22 mouse cellular contexts compared by ENCODE assay signal in the genomic region with DNA sequence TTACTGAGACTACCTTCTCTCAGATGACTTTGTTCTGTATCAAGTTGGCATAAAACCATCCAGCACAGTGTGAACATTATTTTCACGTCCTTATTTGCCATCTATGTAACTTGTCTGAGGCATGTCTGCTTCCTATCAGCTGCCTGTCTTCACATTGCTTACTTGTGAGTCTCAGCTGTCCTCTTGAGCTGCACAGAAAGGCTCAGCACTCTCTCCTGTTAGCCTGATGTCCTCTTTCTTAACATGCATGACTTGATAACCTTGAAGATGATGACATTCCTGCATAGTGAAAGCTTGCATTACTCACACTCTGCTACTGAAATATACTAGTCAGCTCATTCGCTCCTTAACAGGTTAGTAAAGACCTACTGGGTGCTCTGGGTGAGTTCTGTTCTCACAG. TPM values are rescaled to one million over a fixed set of nuclear protein-coding genes. Genes with fewer than 3 reads are reported as not detected.
DNase-seq lines count a peak whose midpoint lies in the region; ATAC-seq lines count a peak whose summit lies in the region.
"Had no signal": no experiment of that assay in that cellular context is flagged by ENCODE, and none has a peak within 500 bp of the region (broad histone marks: within the 10 kb centered on the region; RNA-seq: fewer than 3 reads in every experiment).

No protein-coding gene starts in this region.

- no peak for ATAC-seq in heart, embryonic 12.5 days (ENCODE audit: insufficient number of reproducible peaks, low FRiP score)
- ATAC-seq in hindbrain, embryonic 15.5 days (ENCODE audit: low FRiP score, low read depth): no peak
- 0 out of 2 replicates have a peak, but pooled peaks have one; percentile 4 for ATAC-seq in monocyte, adult 5-6 weeks (replicated peaks; ENCODE audit: insufficient number of reproducible peaks, low FRiP score, low TSS enrichment, poor library complexity, severe bottlenecking)
- ATAC-seq in midbrain, embryonic 15.5 days (replicated peaks): no peak

- H3K4me2 ChIP-seq in heart, embryonic 12.5 days: 0 out of 2 replicates have a peak overlapping the region, but pooled peaks have one; percentile 15
- H3K4me2 ChIP-seq in hindbrain, embryonic 15.5 days: no peak overlapping the region
- no peak overlapping the region for H3K4me2 ChIP-seq in midbrain, embryonic 15.5 days
- H3K4me2 ChIP-seq: hindbrain, embryonic 12.5 days; liver, embryonic 15.5 days; lung, embryonic 15.5 days; midbrain, embryonic 11.5 days had no signal

- WGBS in heart, embryonic 12.5 days: 20% methylated on average over 2 of the region's 2 CpGs
- 90% methylated on average over 2 of the region's 2 CpGs for whole genome bisulfite sequencing in hindbrain, embryonic 15.5 days
- 86% methylated on average over 2 of the region's 2 CpGs for WGBS in hindbrain, embryonic 10.5 days
- WGBS in midbrain, embryonic 15.5 days: 88% methylated on average over 2 of the region's 2 CpGs

- DNase-seq in heart, postnatal 14 days: no peak
- no peak for DNase-seq in hindbrain, embryonic 10.5 days (ENCODE audit: low spot score)
- peak; percentile 45 for DNase-seq in Muller cell, postnatal 12 days (ENCODE audit: inconsistent ontology term)
- DNase-seq: adrenal gland, postnatal 36 days; cerebellum, adult 11 months; cerebellum, adult 9-11 months; kidney, adult 18-20 months; liver; lung, postnatal 4 days; right cerebral cortex, postnatal 14 days had no signal

- no peaks in the 10 kb centered on the region for H3K27me3 ChIP-seq in heart, embryonic 12.5 days (replicated peaks)
- no peaks in the 10 kb centered on the region for H3K27me3 ChIP-seq in hindbrain, embryonic 15.5 days
- H3K27me3 ChIP-seq in hindbrain, embryonic 10.5 days (ENCODE audit: insufficient read depth, poor library complexity, severe bottlenecking): no peaks in the 10 kb centered on the region
- H3K27me3 ChIP-seq in midbrain, embryonic 15.5 days (replicated peaks): no peaks in the 10 kb centered on the region
- H3K27me3 ChIP-seq: hindbrain, embryonic 12.5 days; liver, embryonic 15.5 days; lung, embryonic 15.5 days had no signal

- peaks cover 21% of the 10 kb centered on the region for H3K36me3 ChIP-seq in heart, embryonic 12.5 days
- H3K36me3 ChIP-seq in hindbrain, embryonic 15.5 days: no peaks in the 10 kb centered on the region
- peaks cover 50% of the 10 kb centered on the region for H3K36me3 ChIP-seq in hindbrain, embryonic 10.5 days
- H3K36me3 ChIP-seq in midbrain, embryonic 15.5 days (replicated peaks): no peaks in the 10 kb centered on the region

- no peak overlapping the region for H3K9ac ChIP-seq in heart, embryonic 12.5 days
- no peak overlapping the region for H3K9ac ChIP-seq in hindbrain, embryonic 15.5 days
- H3K9ac ChIP-seq in midbrain, embryonic 15.5 days: no peak overlapping the region
- H3K9ac ChIP-seq: hindbrain, embryonic 12.5 days; liver, embryonic 15.5 days; lung, embryonic 15.5 days had no signal

- intact Hi-C loops in heart, postnatal 14 days (cut with DNase I): no loop called here

- H3K9me3 ChIP-seq in heart, embryonic 12.5 days (replicated peaks): no peaks in the 10 kb centered on the region; the same call in 1 of the 2 replicates
- no peaks in the 10 kb centered on the region for H3K9me3 ChIP-seq in hindbrain, embryonic 15.5 days
- 0 out of 2 replicates have a peak, but pooled peaks cover 4% of the 10 kb centered on the region for H3K9me3 ChIP-seq in hindbrain, embryonic 10.5 days
- H3K9me3 ChIP-seq in midbrain, embryonic 15.5 days: no peaks in the 10 kb centered on the region
- H3K9me3 ChIP-seq: hindbrain, embryonic 12.5 days; limb, embryonic 10.5 days; liver, embryonic 15.5 days; lung, embryonic 15.5 days had no signal

- H3K4me3 ChIP-seq in heart, embryonic 12.5 days: no peak overlapping the region
- H3K4me3 ChIP-seq in hindbrain, embryonic 15.5 days: no peak overlapping the region
- no peak overlapping the region for H3K4me3 ChIP-seq in hindbrain, embryonic 10.5 days
- H3K4me3 ChIP-seq in midbrain, embryonic 15.5 days: no peak overlapping the region
- H3K4me3 ChIP-seq: embryonic facial prominence, embryonic 10.5 days; hindbrain, embryonic 12.5 days; limb, embryonic 10.5 days; liver, embryonic 15.5 days; lung, embryonic 15.5 days had no signal

- H3K4me1 ChIP-seq in heart, embryonic 12.5 days (replicated peaks): peaks cover 49% of the 10 kb centered on the region
- peaks cover 7% of the 10 kb centered on the region; the same call in 1 of the 2 replicates for H3K4me1 ChIP-seq in hindbrain, embryonic 15.5 days (replicated peaks)
- no peaks in the 10 kb centered on the region for H3K4me1 ChIP-seq in hindbrain, embryonic 10.5 days (replicated peaks)
- no peaks in the 10 kb centered on the region; the same call in 1 of the 2 replicates for H3K4me1 ChIP-seq in midbrain, embryonic 15.5 days
- H3K4me1 ChIP-seq: embryonic facial prominence, embryonic 10.5 days; limb, embryonic 10.5 days; liver, embryonic 15.5 days; lung, embryonic 15.5 days had no signal

- peak overlapping the region; percentile 84 for H3K27ac ChIP-seq in heart, embryonic 12.5 days (ENCODE audit: poor library complexity, severe bottlenecking)
- 0 out of 2 replicates have a peak overlapping the region, but pooled peaks have one; percentile 14 for H3K27ac ChIP-seq in hindbrain, embryonic 15.5 days (replicated peaks)
- H3K27ac ChIP-seq in hindbrain, embryonic 10.5 days: no peak overlapping the region
- H3K27ac ChIP-seq in midbrain, embryonic 15.5 days: no peak overlapping the region
- H3K27ac ChIP-seq: embryonic facial prominence, embryonic 10.5 days; hindbrain, embryonic 12.5 days; kidney, postnatal 0 days; limb, embryonic 10.5 days; liver, embryonic 15.5 days; lung, embryonic 15.5 days; stomach, postnatal 0 days had no signal

RNA-seq across cellular contexts. Expression of a gene that starts 53.1 kb away (rescaled TPM):
- 7.6 and 8.2 TPM in 2 replicates for polyA plus RNA-seq in heart, embryonic 12.5 days (2016; fragmentation: Nextera tagmentation; extraction: Ambion mirVana)
- total RNA-seq in heart, postnatal 14 days (2021): 10 to 100 TPM; 36.2 to 36.5 TPM
- polyA plus RNA-seq in hindbrain, embryonic 15.5 days (2015; fragmentation: Nextera tagmentation; extraction: Ambion mirVana): 24.2 and 24.7 TPM in 2 replicates
- polyA plus RNA-seq in hindbrain, embryonic 10.5 days (2016; fragmentation: Nextera tagmentation; extraction: Ambion mirVana): 11.1 and 14.4 TPM in 2 replicates
- 20.2 to 43.0 TPM (median 22.1 TPM) in 3 replicates for total RNA-seq in monocyte, adult 5-6 weeks (2017)
- 32.5 and 35.4 TPM in 2 replicates for polyA plus RNA-seq in midbrain, embryonic 15.5 days (2015; fragmentation: Nextera tagmentation; extraction: Ambion mirVana)

Comparison
In these comparisons a context has a peak if more than half of its experiments do, and no peak if none do; other contexts are left out.
1. H3K27ac ChIP-seq: peak in heart, embryonic 12.5 days (single experiment) and hindbrain, embryonic 15.5 days (single experiment); none in hindbrain, embryonic 10.5 days (single experiment) and midbrain, embryonic 15.5 days (single experiment).